Mouse (Mus musculus): ENCODE measurements around the gene Rad51c. TPM values are rescaled to one million over a fixed set of nuclear protein-coding genes. Genes with fewer than 3 reads are reported as not detected.
A peak's percentile ranks its signal among the peaks of the same experiment; 100 is the strongest.

The Rad51c gene
- polyA plus RNA-seq, 1 experiment from 2014 or later: 11.3 TPM

DNA sequence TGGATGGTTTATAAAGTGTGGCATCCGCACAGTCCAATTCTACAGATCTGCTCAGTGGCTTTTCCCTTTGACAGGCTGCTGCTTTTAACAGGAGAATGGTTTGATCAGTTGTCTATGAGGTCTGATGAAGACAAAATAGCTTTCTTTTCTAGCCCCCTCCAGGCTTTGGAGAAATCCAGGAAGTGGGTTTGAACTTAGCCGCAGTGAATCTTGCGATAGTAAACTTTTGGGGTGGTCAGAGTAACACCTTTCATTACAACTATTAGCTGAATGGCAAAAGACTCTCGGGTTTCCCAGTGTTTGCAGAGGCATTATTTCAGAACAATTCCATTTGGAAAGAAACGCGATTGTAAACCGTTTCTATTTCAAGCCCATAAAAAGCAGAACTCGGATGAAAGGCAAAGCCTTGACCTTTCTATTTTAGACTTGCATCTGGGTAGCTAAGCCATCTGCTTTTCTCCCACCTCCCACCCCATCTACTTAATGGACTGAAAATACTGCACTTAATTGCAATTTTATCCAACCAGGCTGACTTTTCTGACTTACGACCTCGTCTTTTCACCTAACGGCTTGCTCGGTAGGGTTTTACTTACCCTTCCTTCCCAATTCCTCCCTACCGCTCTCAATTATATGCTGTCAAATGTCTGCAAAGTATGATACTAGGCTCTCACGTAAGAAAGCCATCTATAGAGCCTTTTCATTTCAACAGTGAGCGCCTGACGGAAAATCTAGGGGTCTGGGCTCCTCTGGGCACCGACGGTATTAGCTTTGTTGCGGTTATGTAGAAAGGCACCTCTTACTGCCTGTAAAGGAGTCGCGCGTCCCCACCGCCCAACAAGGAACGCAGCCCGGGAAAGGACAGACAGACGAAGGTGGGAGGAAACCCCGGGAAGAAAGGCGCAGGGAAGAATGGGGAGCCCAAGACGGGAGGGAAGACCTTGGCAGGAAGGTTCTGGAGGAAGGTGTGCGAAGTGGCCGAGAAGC lies 47.1 kb downstream of the Rad51c start:
- Histone ChIP-seq H3K9ac (peak overlapping the region; percentile 46), H3K4me3 (peak overlapping the region; percentile 71), H3K9me3 (no peaks in the 10 kb centered on the region), H3K27me3 (peaks cover 51% of the 10 kb centered on the region), H3K36me3 (no peaks in the 10 kb centered on the region), H3K4me2 (peak overlapping the region; percentile 100), H3K4me1 (peaks cover 10% of the 10 kb centered on the region), H3K27ac (no peak overlapping the region)
- ATAC-seq (ENCODE audit: borderline replicate concordance, extremely low read depth, low FRiP score, low TSS enrichment): no peak
- 7% methylated on average over 31 of the region's 31 CpGs for WGBS

DNA sequence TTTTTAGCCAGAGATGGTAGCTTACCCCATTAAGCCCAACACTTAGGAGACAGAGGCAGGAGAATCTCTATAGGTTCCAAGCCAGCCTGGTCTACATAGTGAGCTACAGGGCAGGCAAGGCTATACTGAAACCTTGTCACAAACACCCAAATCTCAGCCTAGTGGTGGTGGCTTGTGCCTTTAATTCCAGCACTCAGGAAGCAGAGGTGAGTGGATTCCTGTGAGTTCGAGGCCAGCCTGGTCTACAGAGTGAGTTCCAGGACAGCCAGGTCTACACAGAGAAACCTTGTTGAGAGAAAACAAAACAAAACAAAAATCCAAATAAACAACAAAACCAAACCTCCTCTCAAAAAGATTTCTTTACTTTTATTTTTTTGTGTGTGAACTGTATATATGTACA lies 49.9 kb downstream of the Rad51c start:
- H3K27ac ChIP-seq: no peak overlapping the region
- H3K4me2 ChIP-seq: no peak overlapping the region
- no peaks in the 10 kb centered on the region for H3K9me3 ChIP-seq
- 100% methylated on average over 1 of the region's 1 CpGs for WGBS
- H3K4me1 ChIP-seq: peaks cover 10% of the 10 kb centered on the region
- peaks cover 37% of the 10 kb centered on the region for H3K27me3 ChIP-seq
- no peak overlapping the region for H3K4me3 ChIP-seq
- H3K9ac ChIP-seq: no peak overlapping the region
- no peaks in the 10 kb centered on the region for H3K36me3 ChIP-seq
- ATAC-seq (ENCODE audit: borderline replicate concordance, extremely low read depth, low FRiP score, low TSS enrichment): no peak

DNA sequence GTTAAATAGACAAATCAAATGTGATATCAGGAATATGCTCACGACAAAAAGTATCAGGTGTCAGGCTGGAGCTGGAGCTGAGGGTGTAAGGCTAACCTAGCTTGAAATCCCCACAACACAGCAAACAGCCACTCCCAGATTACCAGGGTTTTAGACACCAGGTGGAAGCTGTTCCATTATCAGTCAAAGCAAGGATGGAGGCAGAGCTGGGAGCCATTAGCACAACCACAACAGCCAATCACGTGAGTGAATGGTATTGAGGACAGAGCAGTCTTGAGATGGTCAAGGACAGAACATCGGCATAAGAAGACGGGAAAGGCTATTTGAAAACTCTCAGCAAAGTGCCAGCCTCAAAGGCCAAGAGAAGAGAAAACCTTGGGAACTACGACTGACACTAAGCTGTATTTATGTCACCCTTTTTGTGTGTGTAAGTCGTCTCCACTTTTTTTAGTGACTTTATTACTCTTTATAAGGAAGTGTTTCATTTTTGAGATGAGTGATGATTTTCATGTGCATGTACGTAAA lies 51.0 kb downstream of the Rad51c start:
- Histone ChIP-seq H3K36me3 (no peaks in the 10 kb centered on the region), H3K9ac (no peak overlapping the region), H3K4me2 (no peak overlapping the region), H3K4me1 (peaks cover 10% of the 10 kb centered on the region), H3K9me3 (no peaks in the 10 kb centered on the region), H3K27ac (no peak overlapping the region), H3K27me3 (peaks cover 26% of the 10 kb centered on the region), H3K4me3 (no peak overlapping the region)
- no peak for ATAC-seq (ENCODE audit: borderline replicate concordance, extremely low read depth, low FRiP score, low TSS enrichment)
- WGBS: 75% methylated on average over 7 of the region's 7 CpGs

Other genes with a start within 250 kb of the Rad51c start
- gene Ppm1e, start 45.9 kb downstream of the Rad51c start, polyA plus RNA-seq (2015; fragmentation: Nextera tagmentation; extraction: Ambion mirVana): 1.1 and 1.7 TPM in 2 replicates
- 0.46 and 0.54 TPM in 2 replicates for gene Tex14, start 111 bp upstream of the Rad51c start, polyA plus RNA-seq (2015; fragmentation: Nextera tagmentation; extraction: Ambion mirVana)
- gene Gm11492, start 161.7 kb upstream of the Rad51c start, polyA plus RNA-seq (2015; fragmentation: Nextera tagmentation; extraction: Ambion mirVana): not detected in 2 replicates
- gene Sept4, start 163.9 kb upstream of the Rad51c start, polyA plus RNA-seq (2015; fragmentation: Nextera tagmentation; extraction: Ambion mirVana): 76.8 and 85.6 TPM in 2 replicates
- gene Mtmr4, start 187.2 kb upstream of the Rad51c start, polyA plus RNA-seq (2015; fragmentation: Nextera tagmentation; extraction: Ambion mirVana): 34.8 and 34.9 TPM in 2 replicates
- gene Hsf5, start 212.2 kb upstream of the Rad51c start, polyA plus RNA-seq (2015; fragmentation: Nextera tagmentation; extraction: Ambion mirVana): 0.15 and 0.21 TPM in 2 replicates